Mouse (Mus musculus) ES-E14 (cell line): ENCODE measurements around the gene Slc25a34. TPM values are rescaled to one million over a fixed set of nuclear protein-coding genes. Genes with fewer than 3 reads are reported as not detected.

Experiments used
- DNase-seq: peaks from one replicate; pipeline ENCODE4 v3.0.0-alpha.2; 2013; ENCODE audit warnings: low read depth, low spot score
- H3K27ac ChIP-seq: 2 replicates; pipeline ENCODE4 v1.5.1; 2012; ENCODE audit warnings: low read depth, mild to moderate bottlenecking, low read length, moderate library complexity, mixed read lengths; ENCODE audit not compliant: poor library complexity, insufficient read depth, severe bottlenecking
- H3K36me3 ChIP-seq: 2 replicates; pipeline ENCODE4 v1.6.1; 2012; ENCODE audit warnings: mild to moderate bottlenecking, low read length, moderate library complexity, mixed read lengths; ENCODE audit not compliant: control insufficient read depth, poor library complexity, insufficient read depth, severe bottlenecking
- H3K4me1 ChIP-seq, 2 experiments: fragments of 150-350 bp in 1 of 2; sonication (generic) in 1 of 2; 2 replicates each; pipeline ENCODE4 v1.6.1; 2012; ENCODE audit warnings: low read length in 2 of 2, mild to moderate bottlenecking in 1 of 2, mixed read lengths in 1 of 2; ENCODE audit not compliant: control insufficient read depth in 2 of 2, insufficient read depth in 2 of 2, poor library complexity in 1 of 2
- H3K4me3 ChIP-seq, 2 experiments: fragments of 150-350 bp in 1 of 2; sonication (generic) in 1 of 2; 2 replicates each; pipeline ENCODE4 v1.5.1; 2012; ENCODE audit warnings: low read length in 2 of 2, low read depth in 1 of 2, mild to moderate bottlenecking in 1 of 2, mixed read lengths in 1 of 2; ENCODE audit not compliant: insufficient read depth in 1 of 2, poor library complexity in 1 of 2, severe bottlenecking in 1 of 2
- H3K9ac ChIP-seq: 2 replicates; pipeline ENCODE4 v1.6.1; 2012; ENCODE audit warnings: low read depth, mild to moderate bottlenecking, low read length, mixed read lengths; ENCODE audit not compliant: poor library complexity, insufficient read depth, severe bottlenecking
- H3K9me3 ChIP-seq: fragments of 150-350 bp; sonication (generic); 2 replicates; pipeline ENCODE4 v1.6.1; 2012; ENCODE audit warnings: low read depth, mild to moderate bottlenecking, low read length; ENCODE audit not compliant: control insufficient read depth, insufficient read depth
- CHD2 ChIP-seq: IDR thresholded peaks from 2 replicates; pipeline ENCODE4 v1.6.1; 2014; ENCODE audit warnings: mild to moderate bottlenecking, low read depth, low read length, inconsistent platforms
- HCFC1 ChIP-seq: IDR thresholded peaks from 2 replicates; pipeline ENCODE4 v1.6.1; 2012; ENCODE audit warnings: low read length, inconsistent platforms, borderline replicate concordance; ENCODE audit not compliant: insufficient read depth
- MAFK ChIP-seq: IDR thresholded peaks from 2 replicates; pipeline ENCODE4 v1.6.1; 2014; ENCODE audit warnings: mild to moderate bottlenecking, low read depth, low read length, inconsistent platforms; ENCODE audit not compliant: insufficient read depth
- ZC3H11A ChIP-seq: IDR thresholded peaks from 2 replicates; pipeline ENCODE4 v1.6.1; 2012; ENCODE audit warnings: low read depth, mild to moderate bottlenecking, inconsistent platforms, low read length, borderline replicate concordance
- ZNF384 ChIP-seq: IDR thresholded peaks from 2 replicates; pipeline ENCODE4 v1.6.1; 2012; ENCODE audit warnings: low read depth, low read length, inconsistent platforms
- in situ Hi-C, 2 experiments: fragments of 600-800 bp; cut with MboI; formaldehyde crosslinking; loops; one replicate each; pipeline ENCODE4 v1.15.1; 2025; ENCODE audit warnings: low sequenced_read_pairs in 2 of 2, inconsistent platforms in 1 of 2; ENCODE audit not compliant: unreplicated experiment in 2 of 2
- total RNA-seq: library from RNA; depleted of rRNA; stranded (reverse); fragments of 300-350 nt; gene quantifications from 2 replicates; pipeline ENCODE4 v1.2.3, GENCODE M21; 2012; rRNA removed

The Slc25a34 gene
- total RNA-seq, 1 experiment, result 0.76 TPM

DNA sequence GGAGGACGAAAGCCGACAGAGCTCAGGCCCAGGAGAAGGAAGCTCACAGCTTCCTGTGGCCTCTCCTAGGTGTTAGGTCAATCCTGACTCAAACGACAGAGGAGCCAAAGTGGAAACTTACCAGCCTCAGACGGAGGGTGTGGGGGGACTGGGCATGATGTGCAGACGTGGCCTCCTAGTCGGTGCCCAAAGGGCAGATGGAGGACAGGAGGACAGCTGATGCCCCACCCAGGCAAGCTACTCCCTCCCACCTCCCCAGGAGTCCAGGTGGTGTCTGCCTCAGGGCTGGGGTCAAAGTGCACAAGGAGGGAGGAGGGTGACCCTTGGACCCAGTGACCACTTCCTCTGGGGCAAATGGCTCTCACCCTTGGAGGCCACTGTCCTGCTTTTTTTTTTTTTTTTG, 52.3 kb downstream of the Slc25a34 start:
- no peak for DNase-seq
- peak overlapping the region; percentile 20 to 50; a peak in 3 of 4 replicates for H3K4me3 ChIP-seq
- in situ Hi-C loops, result no loop called here
- no peak for TF ChIP-seq CHD2
- TF ChIP-seq ZNF384, result peak; percentile 81; the same call in 1 of the 2 replicates
- 0 out of 2 replicates have a peak, but pooled peaks have one; percentile 18 for TF ChIP-seq HCFC1
- TF ChIP-seq ZC3H11A, result no peak
- no peak for TF ChIP-seq MAFK
- no peaks in the 10 kb centered on the region; the same call in 1 of the 2 replicates for H3K36me3 ChIP-seq
- peaks cover 13 to 48% of the 10 kb centered on the region in 2 experiments for H3K4me1 ChIP-seq
- H3K9me3 ChIP-seq, result no peaks in the 10 kb centered on the region
- H3K27ac ChIP-seq, result peak overlapping the region; percentile 97
- H3K9ac ChIP-seq, result peak overlapping the region; percentile 78

DNA sequence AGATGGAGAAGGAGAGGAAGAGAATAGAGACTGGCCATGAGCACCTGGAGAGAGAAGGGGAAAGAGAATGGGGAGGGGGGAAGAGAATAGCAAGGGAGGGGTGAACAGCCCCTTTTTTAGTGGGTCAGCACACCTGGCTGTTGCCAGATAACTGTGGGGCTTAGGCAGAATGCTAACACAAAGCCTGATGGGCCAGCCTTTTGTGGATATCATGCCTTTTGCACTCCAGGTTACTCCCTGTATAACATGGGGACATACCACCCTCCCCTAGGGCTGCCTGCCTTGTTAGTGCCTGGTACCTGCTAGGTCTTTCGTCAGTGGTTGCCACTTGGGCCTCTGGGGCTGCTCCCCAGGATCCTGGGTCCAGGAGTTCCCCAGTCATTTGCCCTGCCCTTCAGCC, 52.8 kb downstream of the Slc25a34 start:
- Histone ChIP-seq H3K27ac (peak overlapping the region; percentile 97), H3K9ac (peak overlapping the region; percentile 78), H3K9me3 (no peaks in the 10 kb centered on the region), H3K36me3 (no peaks in the 10 kb centered on the region; the same call in 1 of the 2 replicates), H3K4me1 (peaks cover 16 to 46% of the 10 kb centered on the region in 2 experiments), H3K4me3 (peak overlapping the region; percentile 20 to 50; a peak in 3 of 4 replicates)
- no peak for DNase-seq
- TF ChIP-seq HCFC1, result no peak
- no peak for TF ChIP-seq MAFK
- TF ChIP-seq CHD2, result no peak
- no peak for TF ChIP-seq ZNF384
- no peak for TF ChIP-seq ZC3H11A
- in situ Hi-C loops, result no loop called here

DNA sequence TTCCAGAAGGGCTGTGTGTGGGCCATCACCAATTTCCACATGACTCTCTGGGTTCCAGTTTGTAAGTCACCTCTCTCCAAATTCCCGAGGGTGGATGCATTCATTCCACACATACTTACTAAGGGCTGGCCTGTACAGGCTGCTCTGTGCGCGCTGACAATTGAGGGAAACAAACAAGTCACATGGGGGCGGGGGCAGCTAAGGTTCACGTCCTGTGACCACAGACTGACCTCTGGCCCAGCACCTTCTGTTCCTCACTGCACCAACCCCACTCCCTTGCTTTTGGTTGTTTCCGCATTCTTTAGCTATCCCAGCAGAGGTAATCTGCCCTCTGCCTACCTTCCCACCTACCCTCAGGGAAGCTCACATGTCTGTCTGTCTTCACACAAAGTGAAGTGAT, 53.6 kb downstream of the Slc25a34 start:
- no peaks in the 10 kb centered on the region for H3K9me3 ChIP-seq
- H3K4me3 ChIP-seq, result 0 out of 4 replicates have a peak overlapping the region, but pooled peaks of 1 of the 2 experiments have one; percentile 3
- in situ Hi-C loops, result no loop called here
- H3K9ac ChIP-seq, result peak overlapping the region; percentile 49
- peak; percentile 97 for DNase-seq
- peaks cover 16 to 46% of the 10 kb centered on the region in 2 experiments for H3K4me1 ChIP-seq
- H3K27ac ChIP-seq, result peak overlapping the region; percentile 97
- H3K36me3 ChIP-seq, result no peaks in the 10 kb centered on the region; the same call in 1 of the 2 replicates
- no peak for TF ChIP-seq ZNF384
- peak; percentile 33; the same call in 1 of the 2 replicates for TF ChIP-seq CHD2

DNA sequence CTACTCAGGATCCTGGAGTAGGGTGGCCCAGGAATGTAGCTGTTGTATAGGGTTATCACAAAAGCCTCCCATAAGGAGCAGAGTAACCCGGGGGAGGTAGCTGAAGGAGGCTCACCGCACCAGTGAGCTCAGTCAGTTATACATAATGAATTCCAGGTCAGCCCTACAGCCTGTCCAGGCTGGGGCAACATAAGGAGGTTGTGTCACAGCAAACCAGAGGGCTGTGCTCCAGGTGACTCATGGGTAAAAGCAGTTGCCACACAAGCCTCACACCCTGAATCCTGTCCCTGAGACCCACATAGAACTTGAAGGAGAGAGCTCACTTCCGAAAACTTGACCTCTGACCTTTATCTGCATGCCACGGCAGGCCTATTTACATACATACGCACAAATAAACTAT, 54.7 kb downstream of the Slc25a34 start:
- in situ Hi-C loops, result loop anchor here in 1 of 2 experiments (10.0 kb wide), 1 partner anchor 284 kb away; no protein-coding TSS in a partner anchor
- DNase-seq, result no peak
- Histone ChIP-seq H3K9ac (peak overlapping the region; percentile 27; the same call in 1 of the 2 replicates), H3K4me3 (no peak overlapping the region), H3K36me3 (no peaks in the 10 kb centered on the region; the same call in 1 of the 2 replicates), H3K27ac (peak overlapping the region; percentile 97), H3K9me3 (no peaks in the 10 kb centered on the region), H3K4me1 (peaks cover 19 to 45% of the 10 kb centered on the region in 2 experiments)
- TF ChIP-seq MAFK (no peak), ZNF384 (no peak), ZC3H11A (no peak), CHD2 (no peak), HCFC1 (no peak)

Other genes starting within 250 kb of the Slc25a34 start
- gene Clcnka, start 225.1 kb downstream of the Slc25a34 start, total RNA-seq, result 0.62 and 0.79 TPM in 2 replicates
- 1.6 and 4.5 TPM in 2 replicates for gene Clcnkb, start 207.8 kb downstream of the Slc25a34 start, total RNA-seq
- not detected in 2 replicates for gene Hspb7, start 203.0 kb downstream of the Slc25a34 start, total RNA-seq
- not detected in 2 replicates for gene Srarp, start 187.7 kb downstream of the Slc25a34 start, total RNA-seq
- gene Zbtb17, start 179.2 kb downstream of the Slc25a34 start, total RNA-seq, result 30.1 and 37.3 TPM in 2 replicates
- gene Spen, start 85.2 kb downstream of the Slc25a34 start, total RNA-seq, result 51.5 and 58.6 TPM in 2 replicates
- gene Fblim1, start 17.7 kb downstream of the Slc25a34 start, total RNA-seq, result 71.3 and 112 TPM in 2 replicates
- gene Tmem82, start 5.2 kb downstream of the Slc25a34 start, total RNA-seq, result 3.9 and 10.1 TPM in 2 replicates
- 6.2 and 6.8 TPM in 2 replicates for gene Plekhm2, start 41.1 kb upstream of the Slc25a34 start, total RNA-seq
- 10.5 and 13.3 TPM in 2 replicates for gene Rsc1a1, start 61.8 kb upstream of the Slc25a34 start, total RNA-seq
- 42.0 and 48.5 TPM in 2 replicates for gene Ddi2, start 99.6 kb upstream of the Slc25a34 start, total RNA-seq
- gene Agmat, start 122.9 kb upstream of the Slc25a34 start, total RNA-seq, result 0.62 and 1.3 TPM in 2 replicates
- gene Dnajc16, start 167.1 kb upstream of the Slc25a34 start, total RNA-seq, result 12.1 and 19.3 TPM in 2 replicates
- 5.5 and 6.1 TPM in 2 replicates for gene Casp9, start 169.8 kb upstream of the Slc25a34 start, total RNA-seq
- gene Cela2a, start 202.3 kb upstream of the Slc25a34 start, total RNA-seq, result 7.3 and 8.2 TPM in 2 replicates
- gene Ctrc, start 222.5 kb upstream of the Slc25a34 start, total RNA-seq, result not detected in 2 replicates